Mouse (Mus musculus) thymus, postnatal 0 days (tissue): ENCODE measurements around the gene Daam2. TPM values are rescaled to one million over a fixed set of nuclear protein-coding genes. Genes with fewer than 3 reads are reported as not detected.
A peak's percentile ranks its signal among the peaks of the same experiment; 100 is the strongest.

Experiments
- DNase-seq: peaks from one replicate; pipeline ENCODE4 v3.0.0-alpha.2; 2015; ENCODE audit warnings: low spot score
- polyA plus RNA-seq: library from polyadenylated mRNA; unstranded; fragments of >200 nt; fragmentation: Nextera tagmentation; extraction: Ambion mirVana; gene quantifications from 2 replicates; pipeline ENCODE4 v1.2.1, GENCODE M21; 2015

Gene Daam2
- polyA plus RNA-seq, 1 experiment from 2014 or later, result 0.18 TPM

DNA sequence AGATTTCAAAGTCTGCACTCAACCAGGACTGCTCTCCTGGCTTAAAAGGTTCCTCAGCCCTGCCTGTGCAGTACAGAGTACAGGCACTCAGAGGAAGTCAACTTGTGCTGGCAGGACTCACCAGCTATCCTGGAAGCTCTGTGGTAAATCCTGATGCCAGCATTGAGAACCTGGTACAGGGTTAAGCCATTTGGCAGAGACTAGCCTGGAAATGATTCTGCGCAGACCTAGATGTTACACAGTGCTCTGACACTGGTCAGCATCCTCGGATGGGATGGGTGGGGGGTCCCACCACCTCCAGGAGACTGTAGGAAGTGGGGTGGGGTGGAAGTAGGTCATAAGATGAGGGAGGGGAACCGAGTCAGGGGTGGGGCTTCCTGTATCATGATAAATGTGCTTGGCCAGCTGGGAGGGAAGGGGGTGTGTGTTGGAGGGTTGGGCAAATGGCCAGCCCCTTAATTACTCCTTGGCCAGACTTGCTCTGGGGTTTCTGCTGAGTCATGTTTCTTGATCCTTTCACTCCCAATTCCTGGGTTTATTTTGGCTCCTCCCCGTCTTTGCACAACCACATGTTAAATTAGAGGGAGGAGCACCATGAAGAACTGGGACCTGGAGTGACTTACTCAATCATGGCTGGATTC lies 132.0 kb downstream of the Daam2 start:
- DNase-seq, result peak; percentile 9

DNA sequence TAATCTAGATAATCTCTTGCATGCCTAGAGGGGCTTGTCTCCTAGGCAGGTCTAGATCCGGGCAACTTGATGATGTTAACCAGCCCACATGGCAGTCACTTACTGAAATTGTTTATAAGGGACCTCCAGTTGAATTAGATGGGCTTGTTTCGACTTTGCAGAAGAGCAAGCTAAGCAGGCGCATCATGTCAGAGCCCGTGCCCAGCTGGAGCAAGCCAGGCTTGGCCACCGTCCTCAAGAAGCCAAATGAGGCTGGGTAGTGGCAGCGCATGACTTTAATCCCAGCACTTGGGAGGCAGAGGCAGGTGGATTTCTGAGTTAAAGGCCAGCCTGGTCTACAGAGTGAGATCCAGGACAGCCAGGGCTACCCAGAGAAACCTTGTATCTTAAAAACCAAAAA lies 133.0 kb downstream of the Daam2 start:
- DNase-seq, result no peak

DNA sequence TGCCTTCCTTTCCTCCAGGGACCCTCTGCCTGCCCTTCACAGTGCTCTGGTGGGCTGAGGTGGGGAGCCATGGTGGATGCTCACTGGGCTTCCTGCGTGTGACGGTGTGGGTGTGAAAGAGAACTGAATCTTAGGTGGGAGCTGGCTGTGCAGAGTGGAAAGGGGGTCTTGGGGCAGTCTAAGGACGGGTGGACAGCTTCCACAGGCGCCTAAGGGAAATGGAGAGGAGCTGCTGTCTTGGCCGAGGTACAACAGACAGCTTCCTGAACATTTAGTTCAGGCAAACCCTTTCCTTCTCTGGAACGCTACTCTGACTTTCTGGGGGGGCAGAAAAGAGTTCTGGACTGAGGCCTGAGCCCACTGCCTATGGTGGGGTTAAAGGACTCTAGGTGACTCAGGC lies 134.0 kb downstream of the Daam2 start:
- DNase-seq, result no peak

DNA sequence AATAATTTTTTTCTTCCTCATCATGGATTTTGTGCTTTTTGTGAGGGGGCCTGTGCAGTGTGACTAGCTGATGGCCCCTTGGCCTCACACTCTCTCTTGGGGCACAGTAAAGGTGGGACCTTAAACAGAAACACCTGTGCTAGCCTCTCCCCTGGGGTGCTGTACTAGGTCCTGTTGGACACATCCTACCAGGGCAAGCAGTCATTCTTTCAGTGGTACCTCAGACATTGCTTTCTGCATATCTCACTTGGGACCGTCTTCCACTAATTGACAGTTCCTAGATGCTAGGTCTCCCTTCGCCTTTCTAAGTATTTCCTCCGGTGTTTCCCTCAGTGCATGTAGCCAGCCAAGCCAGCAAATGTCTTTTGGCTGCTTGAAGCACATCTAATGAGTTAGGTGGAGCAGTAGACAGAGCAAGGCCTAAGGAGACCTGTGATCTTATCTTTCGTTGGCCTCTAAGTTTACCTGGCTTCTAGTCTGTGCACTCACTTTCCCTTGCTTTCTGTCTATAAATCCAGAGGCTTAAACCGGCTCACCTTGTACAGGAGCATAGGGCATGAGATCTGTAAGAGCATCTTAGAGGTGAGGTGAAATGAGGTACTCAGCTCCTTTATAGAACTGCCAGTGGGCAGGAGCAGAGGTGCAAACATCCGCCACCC lies 134.5 kb downstream of the Daam2 start:
- no peak for DNase-seq

DNA sequence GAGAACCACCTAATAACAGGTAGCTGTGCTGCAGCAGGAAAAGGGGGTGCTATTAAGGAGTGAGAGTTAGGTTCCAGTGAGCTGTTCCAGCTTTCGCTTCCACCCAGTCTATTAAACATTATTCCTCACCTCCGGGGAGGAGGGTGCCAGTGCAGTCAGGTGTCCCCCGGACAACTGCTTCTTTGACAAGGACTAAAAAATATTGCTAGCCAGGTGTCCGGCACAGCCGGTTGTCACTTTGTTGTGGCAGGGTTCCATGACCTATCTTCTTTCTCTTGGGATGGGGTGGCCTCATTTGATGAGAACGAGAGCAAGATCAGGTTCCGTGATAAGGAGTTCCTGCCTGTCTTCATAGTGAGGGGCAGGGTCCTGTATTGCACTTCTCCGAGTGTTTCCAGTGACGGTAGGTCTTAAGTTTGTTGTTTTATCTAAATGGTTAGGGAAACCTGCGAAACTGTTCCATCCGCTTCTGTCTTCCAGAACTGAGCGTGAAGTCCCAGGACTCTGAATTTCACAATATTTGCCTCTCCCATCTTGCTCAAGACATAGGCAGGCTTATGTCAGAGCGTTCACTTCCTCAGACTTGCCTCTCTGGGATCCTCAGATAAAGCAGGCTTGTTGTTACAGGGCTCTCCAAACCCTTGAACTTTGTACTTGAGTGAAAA lies 135.3 kb downstream of the Daam2 start:
- DNase-seq, result peak; percentile 35

DNA sequence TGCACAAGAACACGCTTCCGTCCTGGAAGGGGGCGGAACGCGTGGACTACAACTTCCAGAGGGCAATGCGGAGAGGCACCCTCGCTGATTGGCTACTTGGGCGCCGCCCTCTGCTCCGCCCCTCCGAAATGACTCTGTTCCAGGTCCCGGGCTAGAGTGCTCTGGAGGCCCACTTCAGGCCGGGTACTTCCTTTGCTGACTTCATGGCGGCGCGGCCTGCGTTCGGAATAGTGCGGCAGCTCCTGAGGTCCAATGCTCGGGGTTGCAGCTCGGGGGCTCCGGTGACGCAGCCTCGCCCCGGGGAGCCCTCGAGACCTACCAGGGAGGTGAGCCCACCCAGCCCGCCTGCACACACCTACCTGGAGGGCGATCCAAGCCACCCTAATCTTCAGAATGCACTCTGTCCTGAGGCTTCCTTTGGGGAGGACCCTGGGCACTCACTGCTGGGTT lies 135.9 kb downstream of the Daam2 start, which contains the start of gene Mocs1:
TSS of gene Mocs1 (plus strand) at position 124 of the 450 bp plus-strand sequence.
- peak; percentile 94 for DNase-seq

DNA sequence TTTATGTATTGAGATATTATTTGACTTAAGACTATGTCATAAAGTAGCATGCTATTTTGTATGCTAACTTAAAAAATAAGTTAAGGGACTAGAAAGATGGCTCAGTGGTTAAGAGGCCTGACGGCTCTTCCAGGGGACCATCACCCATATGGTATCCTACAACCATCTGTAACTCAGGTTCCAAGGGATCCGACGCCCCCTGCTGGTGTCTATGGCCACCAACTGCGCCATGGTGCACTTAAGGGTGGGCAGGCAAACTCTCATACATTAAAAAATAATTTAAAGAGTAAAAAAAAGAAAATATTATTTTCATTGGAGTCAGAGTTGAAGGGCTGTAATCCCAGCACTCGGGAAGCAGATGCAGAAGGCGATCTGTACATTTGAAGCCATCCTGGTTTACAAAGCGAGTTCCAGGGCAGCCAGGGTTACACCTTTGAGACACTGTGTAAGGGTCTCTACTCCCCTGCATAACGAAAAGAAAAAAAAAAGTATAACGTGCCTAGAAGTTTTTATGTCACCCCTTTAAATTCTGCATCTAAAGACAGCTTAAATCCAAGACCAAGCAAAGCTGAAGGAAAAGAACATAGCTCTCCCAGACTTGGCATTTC lies 136.4 kb downstream of the Daam2 start:
- DNase-seq, result peak; percentile 36

DNA sequence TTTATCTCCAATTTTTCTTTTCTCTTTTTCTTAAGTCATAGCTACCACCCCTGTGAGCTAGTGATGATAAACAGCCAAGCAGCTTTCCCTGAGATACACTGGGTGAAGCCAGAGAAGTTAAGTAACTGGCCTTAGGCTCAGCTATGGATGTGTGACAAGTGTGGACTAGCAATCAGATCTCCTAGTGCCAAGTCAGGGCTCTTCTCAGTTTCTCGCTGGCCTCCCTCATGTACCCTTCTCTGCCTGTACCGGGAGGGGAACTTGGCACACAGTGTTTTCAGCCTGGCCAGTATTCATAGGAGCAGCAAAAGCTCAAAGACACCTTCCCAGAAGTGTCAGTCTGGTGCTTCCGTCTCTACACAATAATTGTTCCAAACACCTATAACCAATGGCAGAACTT lies 140.3 kb downstream of the Daam2 start:
- no peak for DNase-seq

DNA sequence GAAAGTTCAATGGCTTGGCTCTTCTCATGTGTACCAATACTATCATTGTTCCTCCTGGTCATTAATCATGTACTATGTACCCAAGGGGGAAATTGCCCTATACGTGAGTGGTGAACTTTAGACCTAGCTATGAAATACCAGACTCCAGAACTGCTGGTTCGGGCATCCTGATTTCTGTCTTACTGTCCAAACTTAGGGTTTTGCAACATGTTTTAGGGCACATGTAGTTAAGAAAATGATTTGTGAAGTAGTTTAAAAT lies 141.1 kb downstream of the Daam2 start:
- no peak for DNase-seq

DNA sequence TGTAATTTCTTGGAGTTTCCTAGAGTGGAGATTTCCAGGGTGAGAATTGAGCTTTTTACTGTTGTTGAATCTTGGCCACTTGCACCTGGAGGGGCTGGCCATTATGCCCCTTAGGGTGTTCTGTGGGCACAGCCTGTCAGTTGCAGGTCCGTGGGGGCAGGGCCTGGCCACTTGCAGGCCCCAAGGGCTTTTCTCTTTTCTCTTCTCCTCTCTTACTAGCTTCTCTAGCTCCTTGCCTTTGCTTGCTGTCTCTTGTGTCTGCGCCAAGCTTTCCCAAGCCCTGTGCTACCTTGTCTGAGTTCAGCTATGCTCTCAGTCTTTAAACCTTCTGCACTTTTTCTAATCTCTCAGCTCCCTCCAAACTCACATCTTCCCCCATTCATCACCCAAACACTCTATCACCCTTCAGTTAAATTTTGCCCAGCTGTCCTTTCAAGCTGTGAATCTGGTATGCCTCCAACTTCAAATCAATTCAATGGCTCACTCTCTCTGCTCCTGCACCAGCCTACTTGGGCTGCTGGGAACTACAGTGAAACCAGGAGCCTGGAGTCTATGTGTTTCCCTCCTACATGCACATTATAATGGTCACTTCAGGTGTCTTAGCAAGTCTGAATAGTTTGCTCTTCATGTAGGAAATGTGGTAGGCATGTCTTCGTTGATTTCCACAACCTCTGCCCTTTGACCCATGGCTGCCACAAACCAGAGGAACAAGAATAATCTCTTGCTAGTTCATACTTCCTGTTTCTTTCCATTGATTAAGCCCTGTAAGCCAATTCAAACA lies 141.7 kb downstream of the Daam2 start:
- DNase-seq, result no peak

DNA sequence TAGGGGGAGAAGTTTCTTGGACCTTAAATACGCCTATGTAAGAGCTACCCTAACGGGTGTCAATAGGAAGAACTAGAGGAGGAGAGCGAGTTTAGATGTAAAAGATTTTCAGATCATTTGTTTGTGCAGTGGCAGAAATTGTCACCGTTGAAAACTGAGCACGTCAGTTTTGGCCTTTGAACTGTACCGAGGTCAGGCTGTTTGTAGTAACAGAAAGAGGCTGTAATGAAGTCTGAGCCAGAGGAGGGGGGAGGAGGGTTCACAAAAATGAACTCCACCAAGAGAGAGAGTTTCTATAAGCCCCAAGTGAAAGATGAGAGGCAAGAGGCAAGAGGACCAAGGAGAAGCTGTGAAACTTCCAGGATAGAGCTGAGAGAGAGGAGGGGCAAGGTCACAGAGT lies 144.3 kb downstream of the Daam2 start:
- DNase-seq, result no peak

DNA sequence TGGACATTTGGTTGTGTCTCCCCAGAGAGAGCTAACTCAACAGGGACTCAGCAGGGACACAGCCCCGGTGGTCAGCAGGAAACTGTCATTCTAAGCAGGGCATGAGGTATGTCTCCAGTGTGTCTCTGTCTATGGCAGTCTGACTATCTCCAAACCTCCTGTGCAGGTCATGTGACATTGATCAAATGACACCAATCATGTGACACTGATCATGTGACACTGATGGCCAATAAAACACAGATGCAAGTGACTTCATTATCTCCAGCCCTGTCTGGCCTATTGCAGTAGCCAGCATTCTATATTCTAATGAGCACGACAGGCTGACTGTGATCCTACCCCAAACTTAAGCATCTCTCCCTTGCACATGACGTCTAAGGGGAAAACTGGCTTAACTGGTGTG lies 147.9 kb downstream of the Daam2 start:
- no peak for DNase-seq

DNA sequence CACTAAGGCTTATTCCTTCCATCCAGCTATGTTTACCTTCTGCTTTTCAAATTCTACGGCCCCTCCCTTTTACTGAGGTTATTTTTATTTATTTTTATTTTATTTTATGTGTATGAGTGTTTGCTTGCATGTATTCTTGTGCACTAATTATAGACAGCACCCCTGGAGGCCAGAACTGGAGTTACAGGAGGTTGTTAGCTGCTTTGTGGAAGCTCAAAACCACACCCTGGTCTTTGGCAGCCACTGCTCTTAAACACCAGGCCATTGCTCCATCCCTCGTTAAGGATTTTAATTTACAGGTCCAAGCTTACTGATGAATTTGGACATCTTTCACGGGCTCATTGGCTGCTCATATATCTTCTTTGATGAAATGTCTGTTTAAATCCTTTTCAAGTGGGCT lies 150.6 kb downstream of the Daam2 start:
- DNase-seq, result peak; percentile 36

DNA sequence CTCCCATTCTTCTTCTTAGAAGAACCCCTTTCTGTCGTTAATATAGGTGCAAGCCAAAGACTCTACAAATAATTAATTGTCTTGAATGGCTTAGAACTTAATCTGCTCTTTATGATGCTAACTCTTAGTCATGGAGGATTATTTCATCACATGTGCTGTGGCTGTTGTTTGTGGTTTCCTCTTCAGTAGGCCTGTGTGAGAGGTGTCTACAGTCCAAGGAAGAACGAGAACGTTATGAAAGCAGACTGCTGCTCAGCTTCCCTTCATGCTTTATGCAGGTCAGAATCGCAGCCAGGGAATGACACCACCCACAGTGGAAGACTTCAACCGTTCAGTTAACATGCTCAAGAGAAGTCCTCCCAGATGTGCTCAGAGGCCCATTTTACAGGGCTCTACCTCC lies 151.2 kb downstream of the Daam2 start:
- peak; percentile 12 for DNase-seq

Other genes starting within 250 kb of the Daam2 start
- 2.5 and 3.9 TPM in 2 replicates for gene Mocs1, start 136.0 kb downstream of the Daam2 start, polyA plus RNA-seq
- gene Kif6, start 50.8 kb upstream of the Daam2 start, polyA plus RNA-seq, result 1.3 TPM in 2 replicates